Mouse (Mus musculus) limb, embryonic 14.5 days (tissue): ENCODE results near the gene Gm49320. TPM values are rescaled to one million over a fixed set of nuclear protein-coding genes. Genes with fewer than 3 reads are reported as not detected.

Source experiments
- ATAC-seq: fragments of 200-750 bp; cut with Nextera tagmentation; 2 replicates; pipeline ENCODE4 v1.8.0; 2017; ENCODE audit warnings: low read depth, moderate number of reproducible peaks, moderate TSS enrichment; ENCODE audit not compliant: low FRiP score
- DNase-seq: peaks from one replicate; pipeline ENCODE4 v3.0.0-alpha.2; 2015; ENCODE audit warnings: low spot score
- H3K27ac ChIP-seq: fragments of 300-500 bp; sonication (generic); replicated peaks from 2 replicates; pipeline ENCODE4 v1.5.1; 2014; ENCODE audit warnings: low read depth, mild to moderate bottlenecking, low read length, moderate library complexity, mixed read lengths
- H3K27me3 ChIP-seq: fragments of 300-500 bp; sonication (generic); 2 replicates; pipeline ENCODE4 v1.6.1; 2014; ENCODE audit warnings: low read length, mixed read lengths; ENCODE audit not compliant: control insufficient read depth, insufficient read depth
- H3K36me3 ChIP-seq: fragments of 300-500 bp; sonication (generic); 2 replicates; pipeline ENCODE4 v1.6.1; 2014; ENCODE audit warnings: mild to moderate bottlenecking, low read length, moderate library complexity, mixed read lengths; ENCODE audit not compliant: control insufficient read depth, insufficient read depth
- H3K4me1 ChIP-seq: fragments of 300-500 bp; sonication (generic); 2 replicates; pipeline ENCODE4 v1.6.1; 2014; ENCODE audit warnings: antibody characterized with exemption, low read length, mixed read lengths; ENCODE audit not compliant: control insufficient read depth, insufficient read depth
- H3K4me2 ChIP-seq: fragments of 300-500 bp; sonication (generic); replicated peaks from 2 replicates; pipeline ENCODE4 v1.6.1; 2014; ENCODE audit warnings: low read depth, mild to moderate bottlenecking, low read length, moderate library complexity; ENCODE audit not compliant: severe bottlenecking
- H3K4me3 ChIP-seq: fragments of 300-500 bp; sonication (generic); replicated peaks from 2 replicates; pipeline ENCODE4 v1.5.1; 2014; ENCODE audit warnings: low read length
- H3K9ac ChIP-seq: fragments of 300-500 bp; sonication (generic); 2 replicates; pipeline ENCODE4 v1.6.1; 2014; ENCODE audit warnings: mild to moderate bottlenecking, low read depth, low read length, moderate library complexity; ENCODE audit not compliant: severe bottlenecking
- H3K9me3 ChIP-seq: fragments of 300-500 bp; sonication (generic); 2 replicates; pipeline ENCODE4 v1.6.1; 2016; ENCODE audit warnings: low read length; ENCODE audit not compliant: control insufficient read depth
- POLR2A ChIP-seq: fragments of 200-500 bp; IDR thresholded peaks from 2 replicates; pipeline ENCODE4 v1.8.0; 2012; ENCODE audit warnings: inconsistent platforms, mild to moderate bottlenecking, moderate library complexity, borderline replicate concordance; ENCODE audit not compliant: insufficient read depth, insufficient read length; ENCODE audit errors: extremely low read depth
- WGBS: fragments of 180-500 bp; shearing (Covaris S2); extraction: QIAGEN DNeasy Blood & Tissue Kit; methylation state at CpG from one replicate; pipeline ENCODE4 v1.1.7; 2014; 5-methylcytosine and 5-hydroxymethylcytosine counted together
- polyA plus RNA-seq, 2 experiments: library from polyadenylated mRNA; depleted of rRNA in 1 of 2; stranded (reverse) in 1 of 2; unstranded in 1 of 2; fragments of >200 nt; fragmentation: Nextera tagmentation in 1 of 2; extraction: Ambion mirVana in 1 of 2; gene quantifications; 2 replicates each; pipeline versions ENCODE4 v1.2.1 to v1.2.3; 2012 to 2014

Gene Gm49320
- polyA plus RNA-seq (2012; rRNA removed) (8.5 and 10.2 TPM in 2 replicates), polyA plus RNA-seq (2014; fragmentation: Nextera tagmentation; extraction: Ambion mirVana) (1.2 and 1.3 TPM in 2 replicates)

GRCm38 (mm10) chr8:4238434-4239192, at the start of gene Gm49320, which contains the start of gene Map2k7:
TSS of gene Gm49320 (plus strand) at chr8:4238865.
TSS of gene Map2k7 (plus strand) at chr8:4238740.
- ATAC-seq (peak; percentile 94), DNase-seq (peak; percentile 100)
- Histone ChIP-seq H3K4me2 (peak within 1 kb of the TSS; percentile 86), H3K9me3 (no peaks in the 10 kb centered on the region), H3K4me3 (peak within 1 kb of the TSS; percentile 82), H3K4me1 (peaks cover 16% of the 10 kb centered on the region), H3K27ac (peak within 1 kb of the TSS; percentile 93), H3K27me3 (no peaks in the 10 kb centered on the region), H3K36me3 (peaks cover 26% of the 10 kb centered on the region), H3K9ac (peak within 1 kb of the TSS; percentile 88)
- peak; percentile 80; the same call in 1 of the 2 replicates for TF ChIP-seq POLR2A
- WGBS, result under 1% methylated on average over 57 of the region's 71 CpGs

GRCm38 (mm10) chr8:4189031-4189722, 49.5 kb upstream of the Gm49320 start:
- Histone ChIP-seq H3K27ac (no peak overlapping the region), H3K4me2 (no peak overlapping the region), H3K9me3 (no peaks in the 10 kb centered on the region), H3K4me1 (peaks cover 3% of the 10 kb centered on the region; the same call in 1 of the 2 replicates), H3K4me3 (no peak overlapping the region), H3K36me3 (peaks cover 49% of the 10 kb centered on the region), H3K9ac (no peak overlapping the region), H3K27me3 (no peaks in the 10 kb centered on the region)
- TF ChIP-seq POLR2A, result no peak
- ATAC-seq, result no peak
- DNase-seq, result no peak
- WGBS, result 36% methylated on average over 3 of the region's 3 CpGs

GRCm38 (mm10) chr8:4192305-4192704, 46.4 kb upstream of the Gm49320 start:
- H3K27me3 ChIP-seq, result no peaks in the 10 kb centered on the region
- peaks cover 30% of the 10 kb centered on the region for H3K36me3 ChIP-seq
- no peaks in the 10 kb centered on the region for H3K9me3 ChIP-seq
- H3K9ac ChIP-seq, result no peak overlapping the region
- no peak overlapping the region for H3K27ac ChIP-seq
- WGBS, result 56% methylated on average over 5 of the region's 5 CpGs
- peaks cover 3% of the 10 kb centered on the region; the same call in 1 of the 2 replicates for H3K4me1 ChIP-seq
- ATAC-seq, result no peak
- H3K4me3 ChIP-seq, result no peak overlapping the region
- no peak overlapping the region for H3K4me2 ChIP-seq
- DNase-seq, result no peak
- TF ChIP-seq POLR2A, result no peak

GRCm38 (mm10) chr8:4192807-4193587, 45.7 kb upstream of the Gm49320 start:
- Histone ChIP-seq H3K27me3 (no peaks in the 10 kb centered on the region), H3K9me3 (no peaks in the 10 kb centered on the region), H3K9ac (no peak overlapping the region), H3K36me3 (peaks cover 23% of the 10 kb centered on the region), H3K4me1 (peaks cover 3% of the 10 kb centered on the region; the same call in 1 of the 2 replicates), H3K4me2 (0 out of 2 replicates have a peak overlapping the region, but pooled peaks have one; percentile 6), H3K4me3 (no peak overlapping the region), H3K27ac (no peak overlapping the region)
- no peak for TF ChIP-seq POLR2A
- peak; percentile 71; the same call in 1 of the 2 replicates for ATAC-seq
- WGBS, result 11% methylated on average over 16 of the region's 18 CpGs
- peak; percentile 67 for DNase-seq

- H3K4me2 ChIP-seq, result 0 out of 2 replicates have a peak overlapping the region, but pooled peaks have one; percentile 6
- H3K4me3 ChIP-seq, result no peak overlapping the region
- no peak for TF ChIP-seq POLR2A
- ATAC-seq, result no peak
- no peaks in the 10 kb centered on the region for H3K9me3 ChIP-seq
- no peak for DNase-seq
- H3K27ac ChIP-seq, result no peak overlapping the region
- WGBS, result 54% methylated on average over 7 of the region's 7 CpGs
- H3K36me3 ChIP-seq, result peaks cover 19% of the 10 kb centered on the region
- peaks cover 3% of the 10 kb centered on the region; the same call in 1 of the 2 replicates for H3K4me1 ChIP-seq
- H3K9ac ChIP-seq, result no peak overlapping the region
- H3K27me3 ChIP-seq, result no peaks in the 10 kb centered on the region
Observed at GRCm38 (mm10) chr8:4193588-4193894, 45.1 kb upstream of the Gm49320 start.
